Mouse (Mus musculus): ENCODE data around the gene Agbl4.

- TF ChIP-seq E2F4 (IDR thresholded peaks at IDR 0.05; ENCODE audit: insufficient replicate concordance, low read depth, low read length) (no peak), MYC (IDR thresholded peaks at IDR 0.05; ENCODE audit: low read depth, low read length) (no peak), USF1 (IDR thresholded peaks at IDR 0.05; ENCODE audit: low read depth, low read length) (no peak), CTCF (conservative IDR thresholded peaks at IDR 0.05 in 1 of 2, IDR thresholded peaks at IDR 0.05 in 1 of 2; ENCODE audit: low read depth in 2 of 2, low read length in 2 of 2) (no peak), BHLHE40 (IDR thresholded peaks at IDR 0.05; ENCODE audit: low read depth, low read length) (no peak), POLR2A (IDR thresholded peaks at IDR 0.05; ENCODE audit: low read depth, low read length) (no peak), RAD21 (IDR thresholded peaks at IDR 0.05; ENCODE audit: low read depth, low read length) (no peak), EP300 (IDR thresholded peaks at IDR 0.05; ENCODE audit: low read length) (no peak), UBTF (IDR thresholded peaks at IDR 0.05; ENCODE audit: low read depth, low read length) (no peak), CHD2 (IDR thresholded peaks at IDR 0.05; ENCODE audit: low read length) (no peak)
Measured at GRCm38 (mm10) chr4:111487233-111487843, 1089.9 kb downstream of the Agbl4 start.
